ENCODE assay signal across 19 mouse cellular contexts in the genomic region with DNA sequence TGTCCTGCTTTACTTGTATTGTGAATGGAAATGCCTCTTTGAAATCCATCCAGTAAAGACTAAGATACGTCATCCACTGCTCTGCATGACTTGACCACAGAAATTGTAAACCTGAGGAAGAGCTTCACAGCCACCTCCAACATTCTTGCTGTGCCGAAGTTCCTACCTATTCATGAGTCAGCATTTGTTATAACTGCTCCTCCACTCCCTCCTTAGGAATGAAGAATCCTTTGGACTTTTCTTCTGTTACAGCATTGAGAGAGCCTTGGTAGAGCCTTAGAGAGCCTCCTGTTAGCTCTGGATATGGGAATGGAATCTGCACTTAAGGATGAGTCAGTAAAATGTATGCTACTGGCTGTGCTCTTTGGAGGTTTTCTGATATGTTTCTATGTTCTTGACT.
"Had no signal": no experiment of that assay in that cellular context is flagged by ENCODE, and none has a peak within 500 bp of the region (broad histone marks: within the 10 kb centered on the region; RNA-seq: fewer than 3 reads in every experiment).

No protein-coding gene starts in this region.

- H3K9me3 ChIP-seq: lung, embryonic 15.5 days; midbrain, embryonic 10.5 days; midbrain, embryonic 12.5 days; neural tube, embryonic 13.5 days; neural tube, embryonic 15.5 days had no signal

- H3K9ac ChIP-seq: lung, embryonic 15.5 days; midbrain, embryonic 12.5 days; neural tube, embryonic 13.5 days; neural tube, embryonic 15.5 days had no signal

- H3K4me3 ChIP-seq: lung, embryonic 15.5 days; midbrain, embryonic 10.5 days; midbrain, embryonic 12.5 days; myocyte; neural tube, embryonic 13.5 days; neural tube, embryonic 15.5 days had no signal

- H3K4me1 ChIP-seq: lung, embryonic 15.5 days; midbrain, embryonic 10.5 days; midbrain, embryonic 12.5 days; neural tube, embryonic 13.5 days; neural tube, embryonic 15.5 days had no signal

- H3K36me3 ChIP-seq: lung, embryonic 15.5 days; midbrain, embryonic 10.5 days; midbrain, embryonic 12.5 days; neural tube, embryonic 13.5 days; neural tube, embryonic 15.5 days had no signal

- H3K27me3 ChIP-seq: lung, embryonic 15.5 days; midbrain, embryonic 12.5 days; neural tube, embryonic 13.5 days; neural tube, embryonic 15.5 days had no signal

- H3K27ac ChIP-seq: lung, embryonic 15.5 days; midbrain, embryonic 10.5 days; midbrain, embryonic 12.5 days; neural tube, embryonic 13.5 days; neural tube, embryonic 15.5 days had no signal

- H3K4me2 ChIP-seq: lung, embryonic 15.5 days; midbrain, embryonic 12.5 days; neural tube, embryonic 13.5 days; neural tube, embryonic 15.5 days had no signal

- DNase-seq: lung, adult 2 months; lung, postnatal 10 days; lung, postnatal 4 days; midbrain, embryonic 14.5 days; retina, postnatal 1 day; right cerebral cortex, adult 18-20 months; right cerebral cortex, postnatal 25 days; right cerebral cortex, postnatal 4 days; spleen, adult 18-20 months; thymus, adult 18-20 months; thymus, postnatal 14 days; thymus, postnatal 36 days had no signal

- ATAC-seq: midbrain, embryonic 16.5 days had no signal
